Mouse (Mus musculus) sigmoid colon, adult 10 weeks (tissue): ENCODE measurements around the gene Zc2hc1c. TPM values are rescaled to one million over a fixed set of nuclear protein-coding genes. Genes with fewer than 3 reads are reported as not detected.

Experiments
- polyA plus RNA-seq: library from polyadenylated mRNA; stranded (reverse); fragments of 350-450 nt; fragmentation: Illumina TruSeq; extraction: RNeasy Lipid Tissue Mini Kit (QIAGEN cat#74804); gene quantifications from one replicate; pipeline ENCODE4 v1.2.3, GENCODE M21; 2014; ENCODE audit warnings: low read depth, low replicate concordance

Gene Zc2hc1c
- 0.63 TPM for polyA plus RNA-seq

DNA sequence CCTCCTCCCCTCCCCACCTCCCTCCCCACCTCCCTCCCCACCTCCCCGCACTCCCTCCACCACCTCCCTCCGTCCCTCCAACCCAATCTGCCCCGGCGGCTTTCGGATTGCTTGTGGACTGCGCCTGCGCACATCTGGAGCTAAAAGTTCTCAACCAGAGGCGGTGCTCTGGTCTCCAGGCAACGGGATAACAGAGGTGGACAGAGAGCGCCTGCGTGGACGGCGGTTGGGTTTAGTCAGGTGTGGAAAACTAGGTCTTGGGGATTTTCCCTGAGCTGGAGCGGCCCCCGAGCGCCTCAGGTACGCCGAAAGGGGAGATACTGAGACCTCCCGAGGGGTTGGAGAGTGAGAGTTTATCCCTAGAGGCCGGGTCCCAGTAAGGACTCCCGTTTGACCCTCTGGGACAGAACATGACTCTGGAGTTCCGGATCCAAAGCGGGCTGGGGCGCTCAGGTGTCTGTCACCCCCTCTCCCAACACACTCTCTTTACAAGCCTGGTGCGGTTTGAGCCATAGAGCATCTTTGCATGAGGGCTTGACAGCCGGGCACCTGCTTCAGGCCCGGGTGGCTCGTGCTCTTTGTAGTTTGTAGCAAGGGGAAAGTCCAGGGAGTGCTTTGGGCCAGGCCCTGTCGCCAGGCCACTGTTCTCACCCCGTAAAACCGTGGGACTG lies at the start of gene Zc2hc1c:
Gene Zc2hc1c, plus strand, starts transcription at position 106 of the 671 bp plus-strand sequence.

GRCm38 (mm10) chr12:85270319-85270718 lies 18.1 kb upstream of the Zc2hc1c start, which contains the start of gene Mlh3:
TSS of gene Mlh3 (minus strand) at chr12:85270599.

DNA sequence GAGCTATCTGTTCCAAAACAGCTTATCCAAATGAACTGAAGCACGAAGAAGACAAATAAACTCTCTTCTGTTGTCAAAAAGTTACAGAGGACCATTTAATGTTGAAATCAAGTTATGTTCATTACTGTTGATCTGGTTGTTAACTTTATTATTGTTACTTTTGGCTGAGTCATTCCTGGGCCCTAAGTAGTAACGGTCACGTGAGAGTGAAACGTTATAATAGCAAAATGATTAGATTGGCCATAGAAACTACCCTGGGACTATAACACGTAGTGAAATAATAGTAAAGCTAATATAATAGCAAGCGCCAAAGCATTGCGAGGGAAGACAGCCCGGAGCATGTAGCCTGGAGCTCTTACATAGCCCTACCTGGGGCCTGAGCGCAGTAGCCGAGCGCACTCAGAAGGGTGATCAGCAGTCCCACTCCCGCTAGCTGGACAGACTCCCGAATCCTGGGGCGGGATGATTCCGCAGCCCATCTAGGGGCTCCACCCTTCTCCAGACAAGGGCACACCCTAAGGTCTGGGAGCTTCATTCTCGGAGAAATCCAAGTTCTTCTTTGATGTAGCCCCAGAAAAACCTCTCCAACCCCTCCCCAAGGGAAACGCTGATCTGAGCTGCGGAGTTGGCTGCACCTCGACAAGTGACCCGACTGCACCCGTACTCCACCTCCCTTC lies 444 bp upstream of the Zc2hc1c start, which contains the start of gene Acyp1:
Gene Acyp1, minus strand, starts transcription at position 630 of the 677 bp plus-strand sequence.

DNA sequence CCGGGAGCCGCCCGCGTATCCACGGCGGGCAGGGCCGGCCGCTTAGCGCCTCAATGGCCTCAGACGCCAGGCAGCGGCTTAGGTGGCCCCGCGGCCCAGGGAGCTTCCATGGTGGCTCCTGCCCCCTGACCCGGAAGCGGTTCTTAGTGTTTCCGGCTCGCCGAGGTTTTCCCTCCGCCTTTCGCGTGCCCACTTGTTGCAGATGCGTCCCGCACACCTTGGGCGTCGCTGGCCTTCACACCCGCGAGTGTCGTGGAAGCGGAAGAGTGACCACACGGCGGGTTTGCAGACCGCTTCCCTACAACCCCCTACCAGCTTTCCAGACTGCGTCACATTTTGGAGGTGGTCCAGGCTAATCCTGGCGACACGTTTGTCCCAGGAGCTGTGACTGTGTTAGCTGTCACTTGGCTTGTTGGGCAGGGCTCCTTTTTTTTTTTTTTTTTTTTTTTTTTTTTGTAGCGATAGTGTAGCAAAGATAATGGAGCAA lies 50.9 kb downstream of the Zc2hc1c start, which contains the start of gene Nek9:
Gene Nek9, minus strand, starts transcription at position 120 of the 487 bp plus-strand sequence.

Other genes starting within 250 kb of the Zc2hc1c start
- gene Prox2, start 177.8 kb upstream of the Zc2hc1c start, polyA plus RNA-seq: 0.69 TPM
- gene Dlst, start 177.8 kb upstream of the Zc2hc1c start, polyA plus RNA-seq: 205 TPM
- not detected for gene Rps6kl1, start 137.3 kb upstream of the Zc2hc1c start, polyA plus RNA-seq
- gene Pgf, start 110.8 kb upstream of the Zc2hc1c start, polyA plus RNA-seq: not detected
- 2.1 TPM for gene Eif2b2, start 69.1 kb upstream of the Zc2hc1c start, polyA plus RNA-seq
- gene Mlh3, start 18.0 kb upstream of the Zc2hc1c start, polyA plus RNA-seq: 18.1 TPM
- 20.1 TPM for gene Acyp1, start 153 bp upstream of the Zc2hc1c start, polyA plus RNA-seq
- gene Nek9, start 50.8 kb downstream of the Zc2hc1c start, polyA plus RNA-seq: 42.0 TPM
- gene Tmed10, start 86.3 kb downstream of the Zc2hc1c start, polyA plus RNA-seq: 321 TPM
- 169 TPM for gene Fos, start 185.3 kb downstream of the Zc2hc1c start, polyA plus RNA-seq